ENCODE assay signal across 19 mouse cellular contexts in genomic region chr7:29466585-29466984, GRCm38 (mm10).
"Had no signal": no experiment of that assay in that cellular context is flagged by ENCODE, and none has a peak within 500 bp of the region (broad histone marks: within the 10 kb centered on the region; RNA-seq: fewer than 3 reads in every experiment).

No protein-coding gene starts in this region.

- H3K27ac ChIP-seq: kidney, postnatal 0 days; limb, embryonic 12.5 days; liver, embryonic 12.5 days; liver, embryonic 15.5 days; macrophage; midbrain, embryonic 12.5 days; midbrain, embryonic 15.5 days; neural tube, embryonic 12.5 days; stomach, embryonic 15.5 days had no signal

- DNase-seq: kidney, adult 2 months; kidney, postnatal 25 days; liver; lung, adult 18-20 months; right cerebral cortex, adult 18-20 months; right cerebral cortex, postnatal 25 days; spleen, adult 18-20 months; thymus, postnatal 25 days had no signal

- H3K27me3 ChIP-seq: limb, embryonic 12.5 days; liver, embryonic 12.5 days; liver, embryonic 15.5 days; lung, embryonic 15.5 days; midbrain, embryonic 12.5 days; midbrain, embryonic 15.5 days; neural tube, embryonic 12.5 days; neural tube, embryonic 15.5 days; stomach, embryonic 15.5 days had no signal

- H3K4me2 ChIP-seq: limb, embryonic 12.5 days; liver, embryonic 12.5 days; liver, embryonic 15.5 days; lung, embryonic 15.5 days; midbrain, embryonic 12.5 days; midbrain, embryonic 15.5 days; neural tube, embryonic 12.5 days; neural tube, embryonic 15.5 days; stomach, embryonic 15.5 days had no signal

- H3K36me3 ChIP-seq: limb, embryonic 12.5 days; liver, embryonic 12.5 days; liver, embryonic 15.5 days; lung, embryonic 15.5 days; midbrain, embryonic 12.5 days; midbrain, embryonic 15.5 days; neural tube, embryonic 12.5 days; neural tube, embryonic 15.5 days; stomach, embryonic 15.5 days had no signal

- H3K9ac ChIP-seq: limb, embryonic 12.5 days; liver, embryonic 12.5 days; liver, embryonic 15.5 days; lung, embryonic 15.5 days; midbrain, embryonic 12.5 days; midbrain, embryonic 15.5 days; neural tube, embryonic 12.5 days; neural tube, embryonic 15.5 days; stomach, embryonic 15.5 days had no signal

- H3K4me3 ChIP-seq: limb, embryonic 12.5 days; liver, embryonic 12.5 days; liver, embryonic 15.5 days; lung, embryonic 15.5 days; midbrain, embryonic 12.5 days; midbrain, embryonic 15.5 days; neural tube, embryonic 12.5 days; neural tube, embryonic 15.5 days; stomach, embryonic 15.5 days had no signal

- ATAC-seq: liver, embryonic 12.5 days; midbrain, embryonic 15.5 days had no signal

- H3K9me3 ChIP-seq: limb, embryonic 12.5 days; liver, embryonic 12.5 days; liver, embryonic 15.5 days; lung, embryonic 15.5 days; midbrain, embryonic 12.5 days; midbrain, embryonic 15.5 days; neural tube, embryonic 12.5 days; neural tube, embryonic 15.5 days; stomach, embryonic 15.5 days had no signal
